Mouse (Mus musculus) olfactory bulb, adult 2 months (tissue): ENCODE data around the gene Thsd7b. TPM values are rescaled to one million over a fixed set of nuclear protein-coding genes. Genes with fewer than 3 reads are reported as not detected.

ENCODE experiments used
- H3K27ac ChIP-seq: fragments of 200-500 bp; 2 replicates; pipeline ENCODE4 v1.5.1; 2012; ENCODE audit warnings: low read depth, low read length; ENCODE audit not compliant: insufficient read depth
- H3K4me1 ChIP-seq: fragments of 200-500 bp; 2 replicates; pipeline ENCODE4 v1.6.1; 2012; ENCODE audit warnings: low read length; ENCODE audit not compliant: control insufficient read depth, insufficient read depth
- H3K4me3 ChIP-seq: fragments of 200-500 bp; 2 replicates; pipeline ENCODE4 v1.5.1; 2012; ENCODE audit warnings: mild to moderate bottlenecking, low read depth, low read length, moderate library complexity; ENCODE audit not compliant: insufficient read depth
- CTCF ChIP-seq: fragments of 200-500 bp; IDR thresholded peaks from 2 replicates; pipeline ENCODE4 v1.5.1; 2012; ENCODE audit warnings: low read depth, mild to moderate bottlenecking, low read length, moderate library complexity; ENCODE audit not compliant: insufficient read depth
- POLR2A ChIP-seq: fragments of 200-500 bp; IDR thresholded peaks from 2 replicates; pipeline ENCODE4 v1.6.1; 2012; ENCODE audit warnings: mild to moderate bottlenecking, low read depth, low read length, moderate library complexity; ENCODE audit not compliant: insufficient read depth
- WGBS: fragments of 180-500 bp; shearing (Covaris S2); methylation state at CpG from one replicate; pipeline ENCODE4 v1.1.7; 2018; 5-methylcytosine and 5-hydroxymethylcytosine counted together
- polyA plus RNA-seq: library from polyadenylated mRNA; stranded (reverse); fragments of >200 nt; gene quantifications from 2 replicates; pipeline ENCODE4 v1.2.4, GENCODE M21; 2012; ENCODE audit warnings: low replicate concordance; ENCODE audit not compliant: missing spikeins, insufficient read depth, insufficient read length

Thsd7b gene
- polyA plus RNA-seq, 1 experiment: not detected

GRCm38 (mm10) chr1:129543169-129543568, 270.1 kb downstream of the Thsd7b start:
- 82% methylated on average over 3 of the region's 3 CpGs for WGBS
- Histone ChIP-seq H3K4me3 (no peak overlapping the region), H3K4me1 (no peaks in the 10 kb centered on the region), H3K27ac (no peak overlapping the region)
- TF ChIP-seq CTCF: no peak
- no peak for TF ChIP-seq POLR2A

DNA sequence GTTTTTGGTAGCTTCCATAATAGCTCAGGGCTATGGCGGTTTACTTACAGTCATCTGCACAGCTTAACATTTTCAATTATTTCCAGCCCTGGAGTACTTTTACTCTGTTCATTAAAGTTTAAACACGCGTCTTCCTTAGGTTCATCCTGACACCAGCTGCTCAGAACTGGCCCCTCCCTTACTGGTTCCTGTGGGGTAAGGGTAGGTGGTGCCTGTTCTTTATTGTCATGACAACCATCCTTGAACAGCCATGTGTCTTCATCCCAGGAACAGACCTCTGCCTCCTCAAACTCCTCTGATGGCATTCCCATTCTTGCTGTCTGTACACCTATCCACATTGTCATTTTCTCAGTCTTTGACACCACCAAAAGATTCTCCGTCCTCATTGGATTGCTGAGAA, 285.0 kb downstream of the Thsd7b start:
- H3K4me3 ChIP-seq: no peak overlapping the region
- no peaks in the 10 kb centered on the region for H3K4me1 ChIP-seq
- TF ChIP-seq CTCF (no peak), POLR2A (no peak)
- no peak overlapping the region for H3K27ac ChIP-seq
- 93% methylated on average over 4 of the region's 4 CpGs for WGBS

- no peak overlapping the region for H3K27ac ChIP-seq
- TF ChIP-seq CTCF (no peak), POLR2A (no peak)
- 91% methylated on average over 4 of the region's 4 CpGs for WGBS
Measured at GRCm38 (mm10) chr1:129559137-129559536, 286.0 kb downstream of the Thsd7b start.

DNA sequence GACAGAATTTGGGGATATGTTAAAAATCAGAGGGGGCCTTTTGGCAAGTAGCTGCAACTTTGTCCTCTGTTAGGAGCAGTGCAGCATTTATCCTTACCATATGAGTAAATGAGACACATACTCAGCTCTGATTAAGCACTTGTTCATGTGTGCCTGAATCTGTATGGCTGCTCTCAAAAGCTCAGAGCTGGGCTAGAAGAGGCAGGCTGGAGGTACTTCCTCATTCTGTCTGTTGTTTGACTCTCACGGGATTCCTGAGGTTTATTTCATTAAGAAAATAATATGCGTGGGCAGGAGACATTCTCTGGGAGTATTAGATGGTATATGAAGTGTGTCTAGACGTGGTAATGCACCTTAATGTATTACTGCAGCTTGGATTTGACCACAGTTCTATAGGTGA, 286.7 kb downstream of the Thsd7b start:
- Histone ChIP-seq H3K4me1 (no peaks in the 10 kb centered on the region), H3K27ac (no peak overlapping the region), H3K4me3 (no peak overlapping the region)
- no peak for TF ChIP-seq CTCF
- TF ChIP-seq POLR2A: no peak
- WGBS: 82% methylated on average over 3 of the region's 3 CpGs

More at GRCm38 (mm10) chr1:129559137-129559536, 286.0 kb downstream of the Thsd7b start:
- H3K4me3 ChIP-seq: no peak overlapping the region
- H3K4me1 ChIP-seq: no peaks in the 10 kb centered on the region

GRCm38 (mm10) chr1:129562707-129563106, 289.6 kb downstream of the Thsd7b start:
- Histone ChIP-seq H3K27ac (no peak overlapping the region), H3K4me3 (no peak overlapping the region), H3K4me1 (no peaks in the 10 kb centered on the region)
- no peak for TF ChIP-seq CTCF
- no peak for TF ChIP-seq POLR2A
- 98% methylated on average over 1 of the region's 1 CpGs for WGBS

- Histone ChIP-seq H3K4me1 (no peaks in the 10 kb centered on the region), H3K27ac (no peak overlapping the region), H3K4me3 (no peak overlapping the region)
- TF ChIP-seq POLR2A (no peak), CTCF (no peak)
- 94% methylated on average over 3 of the region's 3 CpGs for WGBS
Measured at GRCm38 (mm10) chr1:129570522-129570921, 297.4 kb downstream of the Thsd7b start.

DNA sequence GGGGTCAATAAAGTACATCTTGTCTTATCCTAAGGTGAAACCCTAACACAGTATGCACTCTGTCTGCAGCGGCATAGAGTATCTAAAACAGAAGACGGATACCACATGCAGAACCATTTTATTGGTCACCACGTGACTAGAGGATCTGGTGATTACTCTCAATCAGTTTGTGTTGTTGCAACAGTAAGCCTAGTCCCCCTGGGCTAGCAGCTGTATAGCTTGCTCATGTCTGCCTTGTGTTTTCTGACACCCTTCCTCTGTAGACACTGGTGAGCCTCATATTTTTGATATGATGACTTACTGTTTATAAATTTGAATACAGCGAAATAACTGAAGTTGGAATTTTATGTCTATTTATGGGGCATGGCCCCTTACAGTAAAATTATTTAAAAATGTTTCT, 306.9 kb downstream of the Thsd7b start:
- Histone ChIP-seq H3K4me3 (no peak overlapping the region), H3K4me1 (no peaks in the 10 kb centered on the region), H3K27ac (no peak overlapping the region)
- no peak for TF ChIP-seq CTCF
- TF ChIP-seq POLR2A: no peak
- WGBS: 96% methylated on average over 4 of the region's 4 CpGs

DNA sequence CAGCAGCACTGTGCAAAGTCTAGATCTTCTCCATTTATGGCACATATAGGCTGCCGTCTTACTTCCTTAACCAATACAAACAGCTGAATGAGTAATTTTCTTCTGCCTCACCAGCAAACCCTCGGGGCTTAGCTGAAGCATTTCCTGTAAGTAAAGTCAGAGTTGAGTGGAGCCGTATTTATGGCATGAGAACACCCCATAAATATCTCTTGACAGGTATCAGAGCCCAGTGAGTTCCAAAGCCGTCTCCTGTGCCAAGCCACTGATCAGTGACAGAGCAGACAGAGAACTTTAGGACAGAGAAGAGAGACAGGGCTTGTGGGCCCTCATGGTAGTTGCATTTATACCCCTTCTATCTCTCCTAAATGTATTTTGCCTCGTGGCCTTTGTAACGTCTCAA, 313.5 kb downstream of the Thsd7b start:
- WGBS: 87% methylated on average over 6 of the region's 6 CpGs

GRCm38 (mm10) chr1:129589366-129590002, 316.4 kb downstream of the Thsd7b start:
- Histone ChIP-seq H3K4me1 (no peaks in the 10 kb centered on the region), H3K4me3 (no peak overlapping the region), H3K27ac (no peak overlapping the region)
- 39% methylated on average over 3 of the region's 3 CpGs for WGBS
- no peak for TF ChIP-seq POLR2A
- no peak for TF ChIP-seq CTCF

More for the DNA sequence above, 313.5 kb downstream of the Thsd7b start:
- Histone ChIP-seq H3K4me1 (no peaks in the 10 kb centered on the region), H3K27ac (no peak overlapping the region), H3K4me3 (no peak overlapping the region)
- no peak for TF ChIP-seq CTCF
- no peak for TF ChIP-seq POLR2A
